Mouse (Mus musculus) left cerebral cortex, adult 2 months (tissue): ENCODE data around the gene Dnajc22. TPM values are rescaled to one million over a fixed set of nuclear protein-coding genes. Genes with fewer than 3 reads are reported as not detected.

Source experiments
- DNase-seq, 2 experiments: peaks; one replicate each; pipeline ENCODE4 v3.0.0; 2021 to 2022; ENCODE audit warnings: low spot score in 2 of 2, mixed read lengths in 1 of 2; ENCODE audit errors: extremely low spot score in 1 of 2
- H3K27ac ChIP-seq: fragments of 200-600 bp; 2 replicates; pipeline ENCODE4 v1.8.1; 2022
- H3K4me3 ChIP-seq: fragments of 200-600 bp; 2 replicates; pipeline ENCODE4 v1.8.1; 2022
- CTCF ChIP-seq: fragments of 200-600 bp; IDR thresholded peaks from 2 replicates; pipeline ENCODE4 v1.8.1; 2022; ENCODE audit warnings: antibody characterized with exemption, mild to moderate bottlenecking, moderate library complexity
- intact Hi-C: fragments of 180-260 bp; cut with DNase I; formaldehyde crosslinking; loops from one replicate; pipeline ENCODE4 v1.15.1; 2025
- total RNA-seq, 2 experiments: library from RNA; stranded (reverse); gene quantifications; 2 replicates each; pipeline ENCODE4 v1.2.3; 2021

Gene Dnajc22
- total RNA-seq, 2 experiments from 2014 or later, result 0.21 TPM; not detected in 1

GRCm38 (mm10) chr15:99088292-99088691, 4.7 kb upstream of the Dnajc22 start:
- peak; percentile 45 to 64 for DNase-seq
- intact Hi-C loops, result loop anchor here (5.0 to 10.0 kb wide), 2 partner anchors 86 to 177 kb away; no protein-coding TSS in a partner anchor
- no peak overlapping the region for H3K27ac ChIP-seq
- 0 out of 2 replicates have a peak overlapping the region, but pooled peaks have one; percentile 5 for H3K4me3 ChIP-seq
- peak; percentile 87 for TF ChIP-seq CTCF

GRCm38 (mm10) chr15:99089069-99089468, 3.9 kb upstream of the Dnajc22 start:
- no peak for DNase-seq
- no peak for TF ChIP-seq CTCF
- Histone ChIP-seq H3K27ac (no peak overlapping the region), H3K4me3 (no peak overlapping the region)
- intact Hi-C loops, result loop anchor here (5.0 to 10.0 kb wide), 2 partner anchors 87 to 176 kb away; no protein-coding TSS in a partner anchor

- H3K27ac ChIP-seq, result no peak overlapping the region
These were observed 605 bp downstream of the Dnajc22 start for GRCm38 (mm10) chr15:99093291-99094258.

GRCm38 (mm10) chr15:99094631-99095270, 1.8 kb downstream of the Dnajc22 start:
- Histone ChIP-seq H3K27ac (no peak overlapping the region), H3K4me3 (no peak overlapping the region)
- no peak for DNase-seq
- intact Hi-C loops, result loop anchor here (5.0 kb wide), 1 partner anchor 42 kb away; no protein-coding TSS in a partner anchor
- no peak; the same call in 1 of the 2 replicates for TF ChIP-seq CTCF

More at GRCm38 (mm10) chr15:99093291-99094258, 605 bp downstream of the Dnajc22 start:
- peak overlapping the region; percentile 44 for H3K4me3 ChIP-seq
- intact Hi-C loops, result no loop called here
- TF ChIP-seq CTCF, result peak; percentile 43
- no peak for DNase-seq

GRCm38 (mm10) chr15:99095356-99095755, 2.4 kb downstream of the Dnajc22 start:
- no peak overlapping the region for H3K27ac ChIP-seq
- intact Hi-C loops, result loop anchor here (5.0 kb wide), 1 partner anchor 43 kb away; no protein-coding TSS in a partner anchor
- no peak for DNase-seq
- H3K4me3 ChIP-seq, result no peak overlapping the region
- TF ChIP-seq CTCF, result no peak

- DNase-seq, result no peak
- no peak overlapping the region; the same call in 1 of the 2 replicates for H3K4me3 ChIP-seq
- TF ChIP-seq CTCF, result no peak
- intact Hi-C loops, result loop anchor here (5.0 kb wide), 1 partner anchor 44 kb away; no protein-coding TSS in a partner anchor
- H3K27ac ChIP-seq, result no peak overlapping the region
These were observed 3.3 kb downstream of the Dnajc22 start for GRCm38 (mm10) chr15:99096061-99096793.

- Histone ChIP-seq H3K27ac (no peak overlapping the region), H3K4me3 (peak overlapping the region; percentile 30)
- DNase-seq, result no peak
- no peak for TF ChIP-seq CTCF
- intact Hi-C loops, result loop anchor here (5.0 kb wide), 1 partner anchor 45 kb away; no protein-coding TSS in a partner anchor
These were observed 4.0 kb downstream of the Dnajc22 start for GRCm38 (mm10) chr15:99096831-99097500.

GRCm38 (mm10) chr15:99097840-99098492, 5.0 kb downstream of the Dnajc22 start:
- DNase-seq, result no peak
- H3K4me3 ChIP-seq, result peak overlapping the region; percentile 36
- intact Hi-C loops, result loop anchor here (5.0 kb wide), 1 partner anchor 46 kb away; no protein-coding TSS in a partner anchor

GRCm38 (mm10) chr15:99098493-99098861, 5.5 kb downstream of the Dnajc22 start:
- intact Hi-C loops, result loop anchor here (5.0 kb wide), 1 partner anchor 46 kb away; no protein-coding TSS in a partner anchor
- DNase-seq, result no peak
- no peak for TF ChIP-seq CTCF
- Histone ChIP-seq H3K27ac (no peak overlapping the region), H3K4me3 (no peak overlapping the region)

More at GRCm38 (mm10) chr15:99097840-99098492, 5.0 kb downstream of the Dnajc22 start:
- no peak overlapping the region for H3K27ac ChIP-seq
- TF ChIP-seq CTCF, result no peak

- H3K4me3 ChIP-seq, result no peak overlapping the region
- peak; percentile 84 for TF ChIP-seq CTCF
- intact Hi-C loops, result loop anchor here (5.0 kb wide), 1 partner anchor 47 kb away; no protein-coding TSS in a partner anchor
- H3K27ac ChIP-seq, result no peak overlapping the region
- peak; percentile 26 to 44 for DNase-seq
These were observed 6.2 kb downstream of the Dnajc22 start for GRCm38 (mm10) chr15:99099139-99099556.
